Mouse (Mus musculus): Measurements from ENCODE around the gene Pnpla7. TPM values are rescaled to one million over a fixed set of nuclear protein-coding genes. Genes with fewer than 3 reads are reported as not detected.

Pnpla7 gene
- total and polyA plus RNA-seq, 3 experiments: 8.8 to 11.3 TPM; not detected in 1

DNA sequence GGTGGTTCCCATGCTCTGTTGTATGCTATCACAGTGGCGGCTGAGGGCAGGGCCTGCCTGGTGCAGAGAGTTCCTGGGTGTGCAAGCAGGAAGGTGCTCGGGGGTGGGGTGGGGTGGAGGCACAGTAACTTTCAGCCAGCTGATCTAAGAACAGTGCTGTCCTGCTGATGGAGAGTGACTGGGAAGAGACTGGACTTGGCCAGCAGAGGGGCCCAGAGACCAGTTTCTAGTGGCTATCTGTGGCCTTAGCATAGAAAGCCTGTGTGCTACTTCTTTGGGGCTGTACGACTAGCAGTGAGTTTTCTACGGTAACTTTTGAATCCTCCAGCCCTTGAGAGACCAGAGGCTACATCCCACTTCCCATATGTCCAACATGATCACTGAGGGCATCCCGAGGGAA lies 123.1 kb downstream of the Pnpla7 start:
- Histone ChIP-seq H3K9ac (ENCODE audit: control insufficient read depth, low read depth, low read length, poor library complexity, severe bottlenecking) (peak overlapping the region; percentile 1; the same call in 1 of the 2 replicates), H3K79me2 (ENCODE audit: control insufficient read depth, insufficient read depth, low read length, poor library complexity) (no peaks in the 10 kb centered on the region), H3K36me3 (ENCODE audit: control insufficient read depth in 1 of 2, insufficient read depth in 2 of 2, low read length in 2 of 2) (peaks cover 0 to 25% of the 10 kb centered on the region in 2 experiments; a peak in 2 of 4 replicates), H3K4me3 (ENCODE audit: control insufficient read depth in 1 of 2, insufficient read depth in 1 of 2, low read depth in 2 of 2, low read length in 2 of 2) (no peak overlapping the region), H3K9me3 (replicated peaks; ENCODE audit: insufficient read depth, low read length) (no peaks in the 10 kb centered on the region), H3K27me3 (ENCODE audit: control insufficient read depth in 1 of 2, insufficient read depth in 2 of 2, low read length in 2 of 2) (no peaks in the 10 kb centered on the region), H3K4me1 (ENCODE audit: control insufficient read depth in 1 of 2, insufficient read depth in 2 of 2, low read length in 2 of 2) (peaks cover 17 to 25% of the 10 kb centered on the region in 2 experiments; a peak in 3 of 4 replicates), H3K27ac (ENCODE audit: control insufficient read depth, low read depth, low read length) (peak overlapping the region; percentile 66)
- 0 out of 2 replicates have a peak, but pooled peaks have one; percentile 16 for TF ChIP-seq SMC3 (IDR thresholded peaks at IDR 0.05; ENCODE audit: low read depth, low read length)
- TF ChIP-seq RAD21 (IDR thresholded peaks at IDR 0.05; ENCODE audit: low read depth, low read length): peak; percentile 23
- TF ChIP-seq ZNF384 (IDR thresholded peaks at IDR 0.05; ENCODE audit: low read depth, low read length): no peak
- TF ChIP-seq CTCF (IDR thresholded peaks at IDR 0.05 in 2 of 3, conservative IDR thresholded peaks at IDR 0.05 in 1 of 3; ENCODE audit: control insufficient read depth in 1 of 3, insufficient read depth in 1 of 3, low read depth in 2 of 3, low read length in 3 of 3, poor library complexity in 1 of 3, severe bottlenecking in 1 of 3): 0 out of 6 replicates have a peak, but pooled peaks of 1 of the 3 experiments have one; percentile 19
- peak; percentile 37 for DNase-seq (ENCODE audit: low read depth, low spot score)

GRCm38 (mm10) chr2:25099703-25100102 lies 123.9 kb downstream of the Pnpla7 start:
- Histone ChIP-seq H3K79me2 (ENCODE audit: control insufficient read depth, insufficient read depth, low read length, poor library complexity) (no peaks in the 10 kb centered on the region), H3K27me3 (ENCODE audit: control insufficient read depth in 1 of 2, insufficient read depth in 2 of 2, low read length in 2 of 2) (no peaks in the 10 kb centered on the region), H3K27ac (ENCODE audit: control insufficient read depth, low read depth, low read length) (no peak overlapping the region), H3K4me1 (ENCODE audit: control insufficient read depth in 1 of 2, insufficient read depth in 2 of 2, low read length in 2 of 2) (peaks cover 17 to 25% of the 10 kb centered on the region in 2 experiments; a peak in 3 of 4 replicates), H3K9me3 (replicated peaks; ENCODE audit: insufficient read depth, low read length) (no peaks in the 10 kb centered on the region), H3K4me3 (ENCODE audit: control insufficient read depth in 1 of 2, insufficient read depth in 1 of 2, low read depth in 2 of 2, low read length in 2 of 2) (no peak overlapping the region), H3K36me3 (ENCODE audit: control insufficient read depth in 1 of 2, insufficient read depth in 2 of 2, low read length in 2 of 2) (peaks cover 0 to 25% of the 10 kb centered on the region in 2 experiments; a peak in 2 of 4 replicates), H3K9ac (ENCODE audit: control insufficient read depth, low read depth, low read length, poor library complexity, severe bottlenecking) (no peak overlapping the region)
- TF ChIP-seq RCOR1 (IDR thresholded peaks at IDR 0.05; ENCODE audit: low read depth, low read length) (no peak), POLR2AphosphoS2 (IDR thresholded peaks at IDR 0.05; ENCODE audit: low read length) (no peak), KAT2A (conservative IDR thresholded peaks at IDR 0.05; ENCODE audit: low read depth, low read length) (no peak)
- DNase-seq (ENCODE audit: low read depth, low spot score): peak; percentile 37

Other genes starting within 250 kb of the Pnpla7 start
- gene Cacna1b, start 212.9 kb upstream of the Pnpla7 start, total RNA-seq (2012; rRNA removed): not detected in 2 replicates
- gene Cacna1b, start 212.9 kb upstream of the Pnpla7 start, polyA plus RNA-seq (2012; ENCODE audit: insufficient read depth in 1 of 2, insufficient read length in 2 of 2, low read depth in 1 of 2, low replicate concordance in 2 of 2, missing spikeins in 1 of 2): not detected
- 31.9 and 32.7 TPM in 2 replicates for gene Ehmt1, start 56.4 kb upstream of the Pnpla7 start, total RNA-seq (2012; rRNA removed)
- gene Ehmt1, start 56.4 kb upstream of the Pnpla7 start, polyA plus RNA-seq (2012; ENCODE audit: insufficient read depth in 1 of 2, insufficient read length in 2 of 2, low read depth in 1 of 2, low replicate concordance in 2 of 2, missing spikeins in 1 of 2): 10 to 100 TPM in 1 of 2 experiments, not detected in 1; 55.8 TPM
- gene Arrdc1, start 40.8 kb upstream of the Pnpla7 start, total RNA-seq (2012; rRNA removed): 19.0 and 20.2 TPM in 2 replicates
- 10 to 100 TPM in 1 of 2 experiments, not detected in 1; 49.0 TPM for gene Arrdc1, start 40.8 kb upstream of the Pnpla7 start, polyA plus RNA-seq (2012; ENCODE audit: insufficient read depth in 1 of 2, insufficient read length in 2 of 2, low read depth in 1 of 2, low replicate concordance in 2 of 2, missing spikeins in 1 of 2)
- 73.7 and 83.5 TPM in 2 replicates for gene Zmynd19, start 26.2 kb upstream of the Pnpla7 start, total RNA-seq (2012; rRNA removed)
- 100 to 1,000 TPM in 1 of 2 experiments, not detected in 1; 114 TPM for gene Zmynd19, start 26.2 kb upstream of the Pnpla7 start, polyA plus RNA-seq (2012; ENCODE audit: insufficient read depth in 1 of 2, insufficient read length in 2 of 2, low read depth in 1 of 2, low replicate concordance in 2 of 2, missing spikeins in 1 of 2)
- gene Dph7, start 13.6 kb upstream of the Pnpla7 start, total RNA-seq (2012; rRNA removed): 16.6 and 17.6 TPM in 2 replicates
- 10 to 100 TPM in 1 of 2 experiments, not detected in 1; 19.7 TPM for gene Dph7, start 13.6 kb upstream of the Pnpla7 start, polyA plus RNA-seq (2012; ENCODE audit: insufficient read depth in 1 of 2, insufficient read length in 2 of 2, low read depth in 1 of 2, low replicate concordance in 2 of 2, missing spikeins in 1 of 2)
- gene Mrpl41, start 935 bp upstream of the Pnpla7 start, total RNA-seq (2012; rRNA removed): 84.8 and 102 TPM in 2 replicates
- gene Mrpl41, start 935 bp upstream of the Pnpla7 start, polyA plus RNA-seq (2012; ENCODE audit: insufficient read depth in 1 of 2, insufficient read length in 2 of 2, low read depth in 1 of 2, low replicate concordance in 2 of 2, missing spikeins in 1 of 2): 100 to 1,000 TPM in 1 of 2 experiments, not detected in 1; 103 TPM
- gene Nsmf, start 78.3 kb downstream of the Pnpla7 start, total RNA-seq (2012; rRNA removed): 10.9 and 13.3 TPM in 2 replicates
- 10 to 100 TPM in 1 of 2 experiments, not detected in 1; 25.8 TPM for gene Nsmf, start 78.3 kb downstream of the Pnpla7 start, polyA plus RNA-seq (2012; ENCODE audit: insufficient read depth in 1 of 2, insufficient read length in 2 of 2, low read depth in 1 of 2, low replicate concordance in 2 of 2, missing spikeins in 1 of 2)
- gene Entpd8, start 104.3 kb downstream of the Pnpla7 start, total RNA-seq (2012; rRNA removed): not detected in 2 replicates
- not detected for gene Entpd8, start 104.3 kb downstream of the Pnpla7 start, polyA plus RNA-seq (2012; ENCODE audit: insufficient read depth in 1 of 2, insufficient read length in 2 of 2, low read depth in 1 of 2, low replicate concordance in 2 of 2, missing spikeins in 1 of 2)
- gene Noxa1, start 119.1 kb downstream of the Pnpla7 start, total RNA-seq (2012; rRNA removed): 0.08 TPM in 1 of 2 replicates, not detected in the other
- gene Noxa1, start 119.1 kb downstream of the Pnpla7 start, polyA plus RNA-seq (2012; ENCODE audit: insufficient read depth in 1 of 2, insufficient read length in 2 of 2, low read depth in 1 of 2, low replicate concordance in 2 of 2, missing spikeins in 1 of 2): under 1 TPM in 1 of 2 experiments, not detected in 1; 0.10 TPM
- 6.3 and 6.5 TPM in 2 replicates for gene Nrarp, start 204.7 kb downstream of the Pnpla7 start, total RNA-seq (2012; rRNA removed)
- 10 to 100 TPM in 1 of 2 experiments, not detected in 1; 12.3 TPM for gene Nrarp, start 204.7 kb downstream of the Pnpla7 start, polyA plus RNA-seq (2012; ENCODE audit: insufficient read depth in 1 of 2, insufficient read length in 2 of 2, low read depth in 1 of 2, low replicate concordance in 2 of 2, missing spikeins in 1 of 2)
- 7.6 and 9.1 TPM in 2 replicates for gene Tor4a, start 220.9 kb downstream of the Pnpla7 start, total RNA-seq (2012; rRNA removed)
- 10 to 100 TPM in 1 of 2 experiments, not detected in 1; 13.7 TPM for gene Tor4a, start 220.9 kb downstream of the Pnpla7 start, polyA plus RNA-seq (2012; ENCODE audit: insufficient read depth in 1 of 2, insufficient read length in 2 of 2, low read depth in 1 of 2, low replicate concordance in 2 of 2, missing spikeins in 1 of 2)
- 62.9 and 63.1 TPM in 2 replicates for gene Nelfb, start 235.5 kb downstream of the Pnpla7 start, total RNA-seq (2012; rRNA removed)
- 10 to 100 TPM in 1 of 2 experiments, not detected in 1; 83.5 TPM for gene Nelfb, start 235.5 kb downstream of the Pnpla7 start, polyA plus RNA-seq (2012; ENCODE audit: insufficient read depth in 1 of 2, insufficient read length in 2 of 2, low read depth in 1 of 2, low replicate concordance in 2 of 2, missing spikeins in 1 of 2)
- not detected in 2 replicates for gene Stpg3, start 238.6 kb downstream of the Pnpla7 start, total RNA-seq (2012; rRNA removed)
- under 1 TPM in 1 of 2 experiments, not detected in 1; 0.07 TPM for gene Stpg3, start 238.6 kb downstream of the Pnpla7 start, polyA plus RNA-seq (2012; ENCODE audit: insufficient read depth in 1 of 2, insufficient read length in 2 of 2, low read depth in 1 of 2, low replicate concordance in 2 of 2, missing spikeins in 1 of 2)
- gene Fam166a, start 242.7 kb downstream of the Pnpla7 start, total RNA-seq (2012; rRNA removed): 1.1 TPM in 1 of 2 replicates, not detected in the other
- 10 to 100 TPM in 1 of 2 experiments, not detected in 1; 15.6 TPM for gene Fam166a, start 242.7 kb downstream of the Pnpla7 start, polyA plus RNA-seq (2012; ENCODE audit: insufficient read depth in 1 of 2, insufficient read length in 2 of 2, low read depth in 1 of 2, low replicate concordance in 2 of 2, missing spikeins in 1 of 2)
- gene Tubb4b, start 248.7 kb downstream of the Pnpla7 start, total RNA-seq (2012; rRNA removed): 979 and 1,089 TPM in 2 replicates
- 1,000 to 10,000 TPM in 1 of 2 experiments, 100 to 1,000 TPM in 1; 183 to 1,037 TPM for gene Tubb4b, start 248.7 kb downstream of the Pnpla7 start, polyA plus RNA-seq (2012; ENCODE audit: insufficient read depth in 1 of 2, insufficient read length in 2 of 2, low read depth in 1 of 2, low replicate concordance in 2 of 2, missing spikeins in 1 of 2)

All from MEL (cell line).